13 mouse cellular contexts compared by ENCODE assay signal in genomic region chrX:7915669-7916068, GRCm38 (mm10). TPM values are rescaled to one million over a fixed set of nuclear protein-coding genes. Genes with fewer than 3 reads are reported as not detected.
A peak's percentile ranks its signal among the peaks of the same experiment; 100 is the strongest.
DNase-seq lines count a peak whose midpoint lies in the region; TF ChIP-seq lines count a peak whose summit lies in the region.
"Not testable (repeated sequence)": the region's sequence is repeated elsewhere in the genome, so short reads cannot be mapped to it uniquely, and the experiment has no call there.
"Had no signal": no experiment of that assay in that cellular context is flagged by ENCODE, and none has a peak within 500 bp of the region (broad histone marks: within the 10 kb centered on the region; RNA-seq: fewer than 3 reads in every experiment).

No protein-coding gene starts in this region.

- intact Hi-C loops in gastrocnemius, adult 2 months (cut with DNase I): not testable (repeated sequence)
- intact Hi-C loops in left cerebral cortex, adult 2 months (cut with DNase I): loop anchor here (5.0 to 10.0 kb wide), 2 partner anchors 102 to 189 kb away; partner anchors contain the start of gene Glod5

- TF ChIP-seq CTCF in gastrocnemius, adult 2 months (IDR thresholded peaks at IDR 0.05): peak; percentile 38
- TF ChIP-seq CTCF in left cerebral cortex, adult 2 months (IDR thresholded peaks at IDR 0.05): peak; percentile 15

- DNase-seq in 3T3-L1 (ENCODE audit: low read depth, low spot score): peak; percentile 24
- peak; percentile 19 for DNase-seq in R1 (ENCODE audit: low read depth, low spot score)
- DNase-seq in cerebellum, adult 9-10 months: peak; percentile 58
- not testable (repeated sequence) for DNase-seq in gastrocnemius, adult 2 months; left cerebral cortex, adult 2 months (ENCODE audit: extremely low spot score in 1 of 2, low spot score in 2 of 2)
- peak; percentile 57 for DNase-seq in kidney, adult 18-20 months
- peak; percentile 67 for DNase-seq in lung, postnatal 36 days
- peak; percentile 25 for DNase-seq in retina, postnatal 1 day

- H3K4me3 ChIP-seq in gastrocnemius, adult 2 months; left cerebral cortex, adult 2 months: not testable (repeated sequence)

- not testable (repeated sequence) for H3K27ac ChIP-seq in gastrocnemius, adult 2 months; left cerebral cortex, adult 2 months

RNA-seq across cellular contexts. Expression of gene Pcsk1n, which starts 4.0 kb away (rescaled TPM):
- not detected for total RNA-seq in gastrocnemius, adult 2 months (2021)
- total RNA-seq in left cerebral cortex, adult 2 months (2021): 100 to 1,000 TPM; 463 to 503 TPM

RNA-seq across cellular contexts. Expression of gene Gm10490, which starts 6.3 kb away (rescaled TPM):
- total RNA-seq in gastrocnemius, adult 2 months (2021): not detected
- total RNA-seq in left cerebral cortex, adult 2 months (2021): not detected
- total RNA-seq: adrenal gland, postnatal 4 days; heart, adult 8-10 months; heart, postnatal 36 days; layer of hippocampus, postnatal 10 days; left cerebral cortex, postnatal 36 days had no signal

RNA-seq across cellular contexts. Expression of gene Gm10491, which starts 8.0 kb away (rescaled TPM):
- total RNA-seq in gastrocnemius, adult 2 months (2021): not detected
- total RNA-seq in left cerebral cortex, adult 2 months (2021): not detected
- total RNA-seq: adrenal gland, postnatal 4 days; heart, adult 8-10 months; heart, postnatal 36 days; layer of hippocampus, postnatal 10 days; left cerebral cortex, postnatal 36 days had no signal

RNA-seq across cellular contexts. Expression of gene Eras, which starts 12.7 kb away (rescaled TPM):
- not detected for total RNA-seq in gastrocnemius, adult 2 months (2021)
- total RNA-seq in left cerebral cortex, adult 2 months (2021): not detected
- total RNA-seq: adrenal gland, postnatal 4 days; heart, adult 8-10 months; heart, postnatal 36 days; layer of hippocampus, postnatal 10 days; left cerebral cortex, postnatal 36 days had no signal

RNA-seq across cellular contexts. Expression of gene Timm17b, which starts 16.5 kb away (rescaled TPM):
- 10 to 100 TPM; 41.4 to 45.5 TPM for total RNA-seq in gastrocnemius, adult 2 months (2021)
- total RNA-seq in left cerebral cortex, adult 2 months (2021): 10 to 100 TPM; 19.3 to 27.4 TPM

Comparison
In these comparisons a context has a peak if more than half of its experiments do, and no peak if none do; other contexts are left out.
1. RNA of gene Pcsk1n, which starts 4.0 kb away (total RNA-seq): 463 to 503 TPM in left cerebral cortex, adult 2 months; not detected in gastrocnemius, adult 2 months; every median in the first group is over 100 times any median in the second.